Mouse (Mus musculus): Measurements from ENCODE around the gene Ccl6.
A peak's percentile ranks its signal among the peaks of the same experiment; 100 is the strongest.

The Ccl6 gene

DNA sequence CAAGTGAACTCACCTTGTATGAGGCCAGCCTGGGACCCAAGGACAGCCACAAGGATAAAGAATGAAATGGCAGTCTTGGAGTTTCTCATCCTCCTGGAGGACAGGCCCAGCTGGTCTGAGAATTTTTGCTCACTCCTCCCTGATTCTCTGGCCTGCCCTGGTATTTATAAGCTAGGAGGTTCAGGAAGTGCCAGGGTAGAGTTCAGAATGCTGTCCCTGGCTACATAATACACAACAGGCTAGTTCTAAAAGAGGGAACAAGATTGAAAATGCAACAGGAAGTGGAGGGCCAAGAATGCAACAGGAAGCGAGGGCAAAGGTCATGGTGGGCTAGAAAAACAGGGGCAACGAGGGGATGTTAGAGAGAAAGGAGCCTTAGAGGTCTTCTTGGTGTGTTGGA is at the start of gene Ccl6:
Gene Ccl6, minus strand, starts transcription at position 235 of the 400 bp plus-strand sequence.
- DNase-seq (ENCODE audit: low spot score), result no peak

DNA sequence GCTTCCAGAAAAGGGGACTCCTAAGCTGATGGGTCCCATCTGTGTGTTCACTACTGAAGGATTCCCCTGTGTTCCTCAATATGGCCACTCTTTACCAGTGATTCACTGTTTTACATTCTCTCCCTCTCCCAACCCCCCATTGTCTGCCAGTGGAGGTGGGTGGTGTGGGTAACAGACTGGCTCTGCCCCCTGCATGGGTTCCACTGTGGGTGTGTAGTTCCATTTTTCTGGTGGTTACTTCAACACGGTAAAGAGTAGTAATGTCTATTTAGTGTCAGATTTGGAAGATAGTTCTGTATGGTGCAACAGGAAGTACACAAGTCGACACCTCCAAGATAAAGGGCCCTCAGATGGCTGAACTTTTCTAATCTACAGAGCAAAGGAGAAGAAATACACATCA is 48.3 kb upstream of the Ccl6 start:
- no peak for DNase-seq (ENCODE audit: low spot score)

DNA sequence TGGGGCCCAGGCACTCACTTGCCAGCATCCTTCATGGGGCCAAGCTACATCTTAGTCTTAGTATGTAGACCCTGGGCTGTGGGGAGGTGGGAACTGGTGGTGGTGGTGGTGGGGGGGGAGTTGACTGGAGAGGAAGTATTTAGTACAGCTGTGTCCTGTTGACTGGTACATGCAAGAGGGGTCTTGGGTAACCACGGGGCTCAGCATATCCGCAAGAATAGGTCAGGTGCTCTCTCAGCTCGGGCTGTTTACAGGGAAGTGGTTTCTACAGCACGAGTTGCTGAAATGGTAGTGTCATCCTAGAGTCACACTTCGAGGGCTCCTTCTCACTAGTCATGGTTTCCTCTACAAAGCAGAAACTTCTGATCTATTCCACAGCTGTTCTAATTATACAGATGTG is 47.3 kb upstream of the Ccl6 start:
- DNase-seq (ENCODE audit: low spot score), result no peak

DNA sequence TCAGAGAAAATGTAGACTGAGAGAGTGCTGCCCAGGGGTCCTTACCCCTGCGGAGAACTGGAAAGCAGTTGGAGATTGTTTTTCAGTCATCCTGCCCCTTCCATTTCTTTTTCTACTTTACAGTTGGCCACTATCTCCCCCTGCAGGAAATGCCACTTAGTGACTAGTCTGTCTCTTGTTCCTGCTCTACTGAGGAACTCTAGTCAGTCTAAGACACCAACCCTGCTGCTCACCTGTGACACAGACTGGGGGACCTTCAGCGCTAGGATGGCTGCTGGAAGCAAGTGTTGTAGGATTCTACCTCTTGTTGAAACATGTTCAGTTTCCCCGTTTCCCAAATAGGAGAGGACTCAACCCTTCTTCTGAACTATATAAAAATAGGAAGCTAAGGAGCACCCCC is 46.6 kb upstream of the Ccl6 start:
- no peak for DNase-seq (ENCODE audit: low spot score)

DNA sequence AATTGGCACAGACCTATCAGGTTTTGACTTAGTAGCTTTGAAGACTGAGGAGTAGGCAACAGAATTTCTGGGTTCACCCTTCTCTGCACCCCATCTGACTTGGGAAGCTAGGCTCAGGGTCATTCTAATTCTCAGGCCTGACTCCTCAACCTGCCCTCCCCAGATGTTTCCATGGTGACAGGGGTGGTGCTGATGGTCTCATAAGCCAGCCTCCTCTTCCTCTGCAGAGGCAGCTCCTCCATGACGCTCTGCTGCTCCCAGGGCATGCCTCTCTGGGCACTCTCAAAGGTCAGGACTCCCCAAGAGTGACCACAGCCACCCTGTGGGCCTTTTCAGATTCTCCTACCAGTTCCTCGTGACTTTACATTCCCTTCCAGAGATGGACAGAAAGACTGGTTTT is 46.0 kb upstream of the Ccl6 start:
- no peak for DNase-seq (ENCODE audit: low spot score)

DNA sequence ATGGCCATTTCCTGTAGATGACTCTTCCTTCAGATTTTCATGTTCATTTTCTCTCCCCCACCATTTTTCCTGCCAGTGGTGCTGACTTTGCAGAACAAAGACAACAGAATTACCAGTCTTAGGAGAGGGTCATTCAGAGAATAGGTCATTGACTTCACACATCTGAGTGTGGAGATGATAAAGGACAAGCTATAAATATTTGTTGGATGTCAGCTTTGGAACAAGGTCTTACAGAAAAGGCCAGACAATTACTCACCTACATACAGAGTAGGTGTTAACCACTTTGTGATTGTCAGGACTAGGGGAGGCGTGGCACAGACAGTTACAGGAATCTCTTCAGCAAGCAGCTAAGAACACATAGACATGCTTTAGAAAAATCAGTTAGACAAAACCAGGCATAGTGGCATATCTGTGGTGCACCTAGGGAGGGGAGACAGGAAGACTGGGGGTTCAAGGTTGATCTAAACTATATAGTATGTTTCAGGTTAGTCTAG is 43.9 kb upstream of the Ccl6 start:
- DNase-seq (ENCODE audit: low spot score), result no peak

DNA sequence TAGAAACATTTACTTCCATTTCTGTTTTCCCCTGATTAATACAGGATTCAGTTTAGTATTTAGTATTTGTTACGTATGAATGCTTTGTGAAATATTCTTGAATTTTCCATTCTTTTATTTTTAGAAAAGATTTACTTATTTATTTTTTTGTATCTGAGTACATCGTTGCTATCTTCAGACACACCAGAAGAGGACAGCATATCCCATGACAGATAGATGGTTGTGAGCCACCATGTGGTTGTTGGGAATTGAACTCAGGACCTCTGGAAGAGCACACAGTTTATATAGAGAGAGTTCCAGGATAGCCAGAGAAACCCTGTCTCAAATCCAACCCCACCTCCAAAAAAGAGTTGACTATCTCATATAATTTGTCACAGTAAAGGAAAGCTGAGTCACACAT is 42.0 kb upstream of the Ccl6 start:
- no peak for DNase-seq (ENCODE audit: low spot score)

DNA sequence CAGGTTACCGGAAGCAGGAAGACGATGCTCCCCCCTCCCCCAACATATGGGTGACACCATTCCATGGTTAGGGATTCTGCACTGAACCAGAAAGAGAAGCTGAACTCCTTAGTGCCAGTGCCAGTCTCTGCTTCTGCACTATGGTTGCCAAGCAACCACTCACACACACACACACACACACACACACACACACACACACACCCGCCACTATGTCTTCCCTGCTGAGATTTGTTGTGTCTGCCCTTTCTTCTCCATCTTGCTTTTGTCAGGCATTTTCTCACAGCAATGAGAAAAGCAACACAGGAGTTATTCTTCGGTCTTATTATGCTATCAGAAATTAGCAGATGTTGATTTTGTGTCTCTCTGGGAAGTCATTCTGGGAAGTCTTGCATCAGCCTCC is 41.5 kb upstream of the Ccl6 start:
- DNase-seq (ENCODE audit: low spot score), result no peak

DNA sequence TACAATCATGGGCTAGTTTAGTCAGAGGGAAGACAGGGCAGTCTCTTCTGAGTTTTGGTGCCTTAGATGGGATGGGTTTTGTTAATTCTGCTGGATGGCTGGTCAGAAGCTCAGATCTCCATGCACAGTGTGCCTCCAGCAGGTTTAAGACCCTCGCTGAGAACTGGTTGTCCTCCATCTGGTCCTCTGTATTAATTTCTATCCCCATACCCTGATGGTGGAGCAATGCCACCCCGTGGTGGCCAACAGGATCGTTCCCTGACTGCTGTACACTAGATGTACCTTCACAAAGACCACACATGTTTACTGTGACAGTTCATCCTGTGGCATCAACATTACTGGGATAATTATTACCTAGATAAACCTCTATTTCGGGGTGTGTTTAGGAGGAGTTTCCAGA is 39.9 kb upstream of the Ccl6 start:
- DNase-seq (ENCODE audit: low spot score), result peak; percentile 13

DNA sequence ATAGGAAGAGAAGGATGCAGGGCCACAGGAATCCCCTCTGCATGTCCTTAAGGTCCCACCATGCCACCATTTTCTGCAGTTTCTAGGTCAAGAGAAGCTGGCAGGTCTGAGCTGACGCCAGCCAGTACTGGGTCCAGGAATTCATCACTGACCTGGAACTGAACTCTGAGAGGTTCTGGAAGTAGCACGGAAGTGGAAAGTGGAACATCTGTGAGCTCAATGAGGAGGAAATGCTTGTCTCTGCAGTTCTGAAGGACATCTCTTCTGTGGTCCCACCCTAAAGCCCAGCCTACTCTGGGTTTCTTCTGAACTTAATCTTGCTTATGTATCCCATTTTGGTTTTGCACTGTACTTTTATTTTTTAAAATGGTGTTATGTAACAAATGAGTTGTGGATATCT is 38.2 kb upstream of the Ccl6 start:
- no peak for DNase-seq (ENCODE audit: low spot score)

DNA sequence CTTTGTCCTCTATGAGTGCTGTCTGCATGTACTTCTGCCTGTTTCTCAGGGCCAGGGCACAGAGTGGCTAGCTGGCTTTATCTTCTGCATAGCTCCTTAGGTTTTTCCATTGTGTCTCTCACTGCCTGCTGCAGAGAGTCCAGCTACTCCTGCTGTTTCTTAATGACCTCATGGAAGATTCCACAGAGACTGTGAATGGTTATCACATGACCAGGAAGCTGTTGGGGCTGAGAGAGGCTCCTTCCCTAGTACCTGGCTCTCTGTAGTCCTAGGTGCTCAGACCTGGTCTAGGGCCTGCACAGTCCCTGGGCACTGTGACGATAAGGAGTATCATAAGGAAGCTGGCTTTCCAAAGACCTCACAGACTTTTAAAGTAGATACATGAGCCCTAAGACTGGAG is 37.7 kb upstream of the Ccl6 start:
- no peak for DNase-seq (ENCODE audit: low spot score)

DNA sequence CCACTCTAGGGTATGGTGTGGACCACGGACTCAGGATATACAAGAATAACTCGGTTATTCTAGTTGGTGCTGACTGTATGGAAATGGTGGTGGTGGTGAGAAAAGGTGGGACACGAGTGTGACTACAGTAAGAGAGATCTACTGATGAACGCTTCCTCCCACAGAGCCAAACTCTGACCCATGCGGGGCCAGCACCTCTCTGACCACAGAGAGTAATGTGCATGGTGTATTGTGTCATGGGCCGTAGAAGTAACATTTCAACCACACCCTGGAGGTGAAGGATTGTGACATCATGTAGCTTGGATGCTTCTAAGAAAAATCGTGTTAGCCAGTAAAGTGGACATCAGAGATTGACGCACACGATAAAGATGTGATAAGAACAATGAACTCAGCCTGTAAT is 35.9 kb upstream of the Ccl6 start:
- DNase-seq (ENCODE audit: low spot score), result no peak

DNA sequence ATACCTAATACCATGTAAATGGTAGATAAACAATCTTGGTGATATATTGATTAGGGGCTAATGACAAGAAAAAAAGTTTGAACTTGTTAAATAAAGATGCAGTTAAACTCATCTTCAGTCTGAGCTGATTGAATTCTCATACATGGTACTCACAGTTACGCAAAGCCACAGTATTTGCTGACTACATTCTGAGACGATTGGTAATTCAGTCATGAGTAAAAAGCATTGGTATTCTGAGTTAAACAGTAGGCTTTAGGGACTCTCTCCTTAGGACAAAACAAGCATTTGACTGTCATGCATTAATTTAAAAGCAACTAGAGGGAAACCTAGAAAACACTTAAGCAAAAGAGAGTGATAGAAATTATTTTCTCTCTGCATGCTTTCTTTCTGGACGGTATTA is 30.7 kb upstream of the Ccl6 start:
- DNase-seq (ENCODE audit: low spot score), result no peak

DNA sequence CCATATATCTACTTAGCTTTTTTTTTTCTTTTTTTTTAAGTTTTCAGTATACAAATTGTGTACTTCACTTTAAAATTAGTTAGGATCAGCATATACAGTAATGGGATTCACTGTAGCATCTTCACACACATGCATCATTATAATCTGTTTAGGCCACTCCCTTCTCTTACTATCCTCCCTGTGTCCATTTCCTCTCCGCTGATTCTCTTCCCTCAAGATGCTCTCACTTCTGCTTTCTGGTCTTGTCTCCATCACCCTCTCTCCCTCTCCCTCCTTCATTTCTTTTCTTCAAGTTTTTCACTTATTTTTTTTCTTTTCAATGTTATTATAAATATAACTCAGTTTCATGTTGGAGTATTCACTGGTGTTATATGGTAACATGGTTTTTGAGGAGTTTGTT is 26.1 kb upstream of the Ccl6 start:
- DNase-seq (ENCODE audit: low spot score), result no peak

DNA sequence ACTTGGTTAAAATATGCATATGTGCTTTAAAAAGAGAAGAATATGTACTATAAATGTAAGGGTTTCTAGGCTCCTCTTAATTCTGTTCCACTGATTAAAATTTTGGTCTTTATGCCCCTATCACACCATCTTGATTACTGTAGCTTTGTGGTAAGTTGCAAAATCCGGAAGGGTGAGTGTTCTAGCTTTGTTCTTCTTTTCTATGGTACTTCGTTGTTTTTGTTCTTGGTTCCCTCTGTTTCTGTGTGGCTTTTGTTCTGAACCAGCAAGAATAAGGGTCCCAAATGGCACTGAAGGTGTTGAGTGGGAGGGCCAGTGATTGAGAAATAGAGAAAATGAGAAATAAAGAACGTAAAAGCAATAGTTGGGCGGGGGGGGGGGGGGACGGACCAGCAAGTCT is 25.4 kb upstream of the Ccl6 start:
- no peak for DNase-seq (ENCODE audit: low spot score)

DNA sequence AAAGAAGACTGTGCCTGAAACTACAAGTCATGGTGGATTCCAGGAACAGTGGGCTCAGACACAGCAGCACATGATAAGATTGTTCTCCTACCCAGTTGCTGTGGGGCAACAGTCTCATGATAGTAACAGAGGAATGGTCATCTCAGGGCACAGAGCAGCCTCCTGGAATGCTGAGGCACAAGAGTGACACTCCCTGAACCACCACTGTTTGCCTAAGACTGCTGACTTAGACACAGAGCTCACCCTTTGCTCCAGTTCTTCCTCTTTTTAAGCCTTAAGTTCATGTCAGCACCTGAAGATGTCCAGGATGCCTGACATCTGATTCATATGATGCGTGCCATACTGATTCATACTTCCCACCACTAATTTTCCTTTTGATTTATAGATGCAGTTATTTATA is 23.7 kb upstream of the Ccl6 start:
- DNase-seq (ENCODE audit: low spot score), result no peak

DNA sequence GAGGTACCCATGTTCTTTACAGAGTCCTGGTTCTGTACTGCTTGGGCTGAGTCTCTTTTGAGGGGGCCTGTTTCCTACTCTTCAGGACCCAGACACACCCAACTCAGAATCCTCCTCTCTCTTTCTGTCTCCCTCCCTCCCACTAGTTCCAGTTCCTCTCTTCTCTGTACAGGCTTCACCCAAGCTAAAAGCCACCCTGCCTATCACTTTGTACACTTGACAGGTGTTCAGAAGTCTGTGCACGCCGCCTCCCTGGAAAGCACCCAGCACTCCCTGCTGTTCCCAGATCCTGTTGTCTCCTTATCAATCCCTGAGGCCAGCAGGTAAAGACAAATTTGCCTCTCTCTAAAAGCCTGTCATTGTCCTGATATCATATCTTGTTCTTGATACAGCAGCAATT is 18.0 kb upstream of the Ccl6 start:
- DNase-seq (ENCODE audit: low spot score), result no peak

DNA sequence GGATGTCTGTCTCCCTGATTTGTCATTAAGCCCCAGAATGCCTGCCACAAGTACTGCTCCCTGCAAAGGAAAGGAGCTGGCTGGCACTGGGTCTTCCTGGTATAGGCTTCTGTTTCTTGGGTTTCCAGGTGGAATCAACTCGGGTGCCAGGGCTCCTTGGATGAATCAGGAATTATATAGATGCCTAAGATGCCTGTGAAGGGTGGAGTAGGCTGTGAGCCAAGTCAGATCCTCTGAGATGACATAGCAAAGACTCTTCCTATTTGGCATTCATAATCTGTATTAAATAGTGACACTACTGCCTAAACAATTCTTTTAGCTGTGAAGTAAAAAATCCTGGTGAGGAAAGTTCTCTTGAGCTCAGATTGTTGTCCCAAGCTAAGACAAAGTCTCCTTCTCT is 13.5 kb upstream of the Ccl6 start:
- no peak for DNase-seq (ENCODE audit: low spot score)

DNA sequence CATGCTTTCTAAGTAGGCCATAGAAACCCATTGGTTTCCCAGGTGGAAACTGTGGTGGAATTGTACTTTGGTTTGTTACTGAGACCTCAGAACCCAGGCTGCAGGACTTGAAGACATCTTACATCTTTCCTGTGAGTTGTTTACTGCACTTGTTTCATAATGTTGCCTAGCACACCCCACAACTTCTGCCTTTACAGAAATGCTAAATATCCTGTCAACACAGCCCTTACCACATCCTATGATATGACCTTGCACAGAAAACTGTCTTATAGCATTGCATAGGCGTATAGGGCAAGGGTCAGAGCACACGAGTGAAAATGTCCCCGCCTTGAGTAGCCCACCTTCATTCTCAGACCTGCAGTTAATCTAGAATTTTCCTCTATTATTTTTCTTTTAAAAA is 12.6 kb upstream of the Ccl6 start:
- no peak for DNase-seq (ENCODE audit: low spot score)

DNA sequence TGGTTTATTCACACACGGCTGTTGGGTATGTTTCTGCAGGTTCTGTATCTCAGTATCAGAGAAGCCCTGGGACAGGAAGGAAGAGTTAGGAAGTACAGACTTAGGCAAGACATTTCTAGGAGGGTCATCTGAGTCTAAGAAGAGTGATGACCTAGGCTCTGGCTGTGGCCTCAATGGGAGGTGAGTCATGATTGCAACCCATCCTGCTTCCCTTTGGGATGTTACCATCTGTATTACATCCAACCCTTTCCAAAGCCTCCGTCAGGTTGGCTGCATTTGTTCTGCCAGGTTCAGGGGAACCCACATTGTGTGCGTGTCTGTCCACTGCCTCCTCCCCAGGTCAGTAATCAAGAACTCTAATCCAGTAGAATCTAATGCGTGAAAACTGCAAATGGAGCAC is 11.8 kb upstream of the Ccl6 start:
- no peak for DNase-seq (ENCODE audit: low spot score)

DNA sequence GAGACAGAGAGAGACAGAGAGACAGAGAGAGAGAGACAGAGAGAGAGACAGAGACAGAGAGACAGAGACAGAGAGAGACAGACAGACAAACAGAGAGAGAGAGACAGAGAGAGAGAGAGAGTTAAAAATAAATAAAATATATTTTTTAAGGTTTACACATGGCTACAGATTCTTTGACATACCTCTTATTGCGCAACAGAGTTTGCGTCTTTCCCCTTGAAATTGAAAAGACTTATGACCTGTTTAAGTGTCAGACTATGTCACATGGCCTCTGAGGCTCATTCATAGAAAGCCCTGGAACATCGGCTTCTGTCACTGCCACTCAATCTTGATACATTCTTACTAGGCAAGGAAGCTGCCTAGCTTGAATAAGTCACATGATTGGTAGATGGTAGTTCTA is 10.5 kb upstream of the Ccl6 start:
- DNase-seq (ENCODE audit: low spot score), result no peak

DNA sequence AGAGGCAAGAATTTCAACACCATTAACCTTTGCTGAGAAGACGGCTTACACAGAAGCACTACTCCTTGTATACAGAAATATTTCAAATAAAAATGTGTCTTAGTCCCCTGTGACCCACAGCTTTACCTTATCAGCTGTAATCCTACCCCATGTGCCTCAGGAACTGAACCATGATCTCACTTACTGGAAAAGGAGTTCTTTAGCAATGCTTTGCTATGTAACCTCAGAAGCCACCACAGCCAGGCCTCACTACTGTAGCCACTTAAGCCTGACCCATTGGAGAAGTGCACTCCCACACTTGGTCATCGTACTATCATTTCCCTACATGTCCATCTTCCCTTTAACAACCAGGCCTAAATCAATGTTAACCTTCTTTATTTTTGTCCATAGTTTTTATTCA is 7.7 kb upstream of the Ccl6 start:
- no peak for DNase-seq (ENCODE audit: low spot score)

DNA sequence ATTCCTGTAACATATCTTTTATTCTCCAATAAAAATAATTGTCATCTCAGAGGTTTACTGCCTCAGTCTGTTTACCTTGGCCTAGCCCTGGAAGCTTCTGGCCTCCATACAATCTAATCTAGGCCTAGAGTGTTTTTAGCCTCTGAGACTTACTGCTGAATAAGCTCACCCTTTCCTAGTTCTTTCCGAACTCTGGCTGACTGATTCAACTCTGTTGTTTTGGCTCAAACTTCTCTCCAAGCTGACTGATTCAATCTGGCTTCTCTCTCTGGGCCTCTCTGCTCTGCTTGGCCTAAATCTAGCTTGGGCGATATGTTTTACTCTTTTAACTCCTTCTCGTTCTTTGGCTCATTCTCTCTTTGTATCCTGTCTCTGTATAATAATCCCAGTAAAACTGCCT is 6.1 kb upstream of the Ccl6 start:
- no peak for DNase-seq (ENCODE audit: low spot score)

DNA sequence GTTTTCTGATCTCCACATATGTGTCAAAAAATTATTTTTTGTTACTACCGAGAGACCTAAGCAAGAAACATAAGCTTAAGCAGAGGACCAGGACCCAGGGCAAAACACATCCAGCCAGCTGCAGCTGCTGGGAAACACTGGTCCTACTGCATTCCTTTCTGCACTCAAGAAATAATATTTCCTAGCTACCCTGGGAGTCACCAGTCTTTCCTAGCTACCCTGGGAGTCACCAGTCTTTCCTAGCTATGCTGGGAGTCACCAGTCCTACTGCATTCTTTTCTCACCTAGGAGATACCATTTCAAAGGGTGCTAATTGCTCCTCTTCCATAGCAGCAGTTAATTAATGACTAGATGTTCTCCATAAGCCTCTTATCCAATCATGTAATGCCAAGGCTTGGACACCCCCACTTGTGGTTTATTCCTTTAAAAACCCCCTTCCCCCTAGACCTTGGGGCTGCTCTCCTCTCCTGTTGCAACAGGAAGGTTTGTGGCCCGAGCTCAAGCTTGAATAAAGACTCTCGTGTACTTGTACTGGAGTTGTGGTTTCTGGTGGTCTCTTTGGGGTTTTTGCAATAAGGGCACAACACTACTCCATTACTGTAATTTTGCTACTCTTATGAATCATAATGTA is 5.4 kb upstream of the Ccl6 start:
- DNase-seq (ENCODE audit: low spot score), result no peak

DNA sequence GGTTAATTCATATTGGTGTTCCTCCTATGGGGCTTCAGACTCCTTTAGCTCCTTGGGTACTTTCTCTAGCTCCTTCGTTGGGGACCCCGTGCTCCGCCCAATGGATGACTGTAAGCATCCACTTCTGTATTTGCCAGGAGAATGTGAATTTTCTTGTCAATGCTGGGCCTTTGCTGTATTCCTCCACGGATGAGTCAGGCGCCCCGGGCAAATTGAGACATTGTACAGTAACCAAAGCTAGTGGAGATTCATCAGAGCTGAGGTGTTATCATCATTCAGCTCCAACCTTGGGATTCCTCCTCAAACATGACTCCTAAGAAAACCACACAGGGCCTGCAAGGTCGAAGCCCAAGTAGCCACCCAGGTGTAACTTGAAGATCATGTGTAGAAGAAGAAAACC is 4.9 kb upstream of the Ccl6 start:
- no peak for DNase-seq (ENCODE audit: low spot score)

Data from MN1 (cell line).